Mouse (Mus musculus): ENCODE results near the gene Hs3st6.

DNA sequence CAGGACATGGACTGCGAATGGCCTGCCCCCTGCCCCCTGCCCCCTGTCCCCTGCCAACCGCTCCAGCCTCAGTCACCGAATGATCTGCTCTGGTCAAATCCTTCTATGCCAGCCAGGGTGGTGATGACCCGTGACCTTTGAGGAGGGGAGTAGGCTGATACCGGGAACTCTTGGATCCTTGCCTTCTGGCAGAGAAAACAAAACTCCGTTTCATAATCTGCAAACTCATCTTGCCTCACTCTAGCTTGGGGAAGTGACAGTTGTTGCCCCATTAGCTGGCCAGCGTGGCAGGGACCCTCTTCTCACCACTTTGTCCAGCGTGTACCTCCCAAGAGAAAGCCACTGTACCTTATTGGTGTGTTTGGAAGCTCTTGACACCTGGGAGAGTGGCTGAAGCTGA is 10.5 kb upstream of the Hs3st6 start:
- no peak for TF ChIP-seq EP300 (IDR thresholded peaks at IDR 0.05; ENCODE audit: insufficient read depth, low read depth, low read length)
- TF ChIP-seq POLR2A (IDR thresholded peaks at IDR 0.05; ENCODE audit: insufficient read depth, low read length) = no peak
- TF ChIP-seq CTCF (IDR thresholded peaks at IDR 0.05; ENCODE audit: low read depth, low read length) = no peak
